Mouse (Mus musculus): ENCODE data around the gene Zic1.

DNA sequence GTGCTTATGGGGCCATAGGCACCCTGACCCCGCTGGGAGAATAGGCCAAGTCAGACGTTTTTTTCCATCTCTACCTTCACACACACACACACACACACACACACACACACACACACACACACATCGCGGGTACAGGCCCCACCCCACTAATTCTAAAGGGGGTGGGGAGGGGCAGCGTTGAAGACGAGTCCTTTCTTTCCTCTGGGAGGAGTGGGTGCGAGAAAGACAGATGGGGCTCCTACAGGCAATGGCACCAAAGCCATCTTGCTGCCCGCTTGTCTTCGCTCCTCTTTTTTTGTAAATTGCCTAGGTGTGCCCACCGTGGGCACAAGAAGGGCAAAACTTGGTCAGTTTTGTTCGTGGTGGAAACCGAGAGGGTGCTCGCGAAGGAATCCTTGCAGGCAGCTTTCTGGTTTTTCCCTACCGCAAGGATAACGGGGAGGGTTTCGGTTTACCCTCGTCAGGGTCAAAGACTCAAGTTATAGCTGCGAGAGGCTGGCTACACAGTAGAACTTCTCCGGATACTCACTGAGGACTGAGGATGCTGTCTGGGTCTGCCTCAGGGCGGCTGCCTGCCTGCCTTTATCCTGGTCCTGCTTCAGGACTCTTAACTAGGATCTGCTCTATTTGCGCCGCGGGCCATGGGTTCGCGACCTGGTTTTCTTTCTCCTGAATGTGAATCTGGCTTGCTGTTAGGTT lies 3.8 kb upstream of the Zic1 start:
- no peak for TF ChIP-seq HCFC1 (IDR thresholded peaks at IDR 0.05; ENCODE audit: borderline replicate concordance, insufficient read depth, low read length)
- TF ChIP-seq CHD2 (IDR thresholded peaks at IDR 0.05; ENCODE audit: low read depth, low read length): no peak

Measured in ES-E14 (cell line).